ENCODE assay signal across 20 mouse cellular contexts in the genomic region with DNA sequence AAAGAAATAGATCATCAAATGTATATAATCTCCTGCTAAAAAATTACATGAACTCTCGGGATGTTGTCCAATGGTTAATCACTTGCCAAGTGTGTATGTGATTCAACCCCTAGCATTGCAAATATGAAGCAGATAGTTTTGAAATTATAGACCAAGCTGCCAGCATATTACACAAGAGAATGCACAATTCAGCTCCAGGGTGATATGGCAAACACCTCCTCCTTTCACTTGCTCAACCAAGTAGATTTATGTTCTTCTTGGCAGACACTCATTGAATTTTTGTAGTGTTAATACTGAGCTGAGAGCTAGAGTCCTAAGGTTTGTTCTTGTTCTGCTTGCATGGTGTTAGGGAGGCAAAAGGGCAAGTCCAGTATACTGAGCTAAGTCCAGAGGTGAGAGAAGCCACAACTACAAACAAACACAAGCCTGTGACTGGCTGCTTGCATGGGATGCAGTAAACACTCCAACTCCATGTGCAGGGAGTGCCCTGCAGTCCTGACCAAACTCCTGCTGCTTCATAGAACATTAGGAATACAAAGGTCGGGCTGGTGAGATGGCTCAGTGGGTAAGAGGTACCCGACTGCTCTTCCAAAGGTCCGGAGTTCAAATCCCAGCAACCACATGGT. TPM values are rescaled to one million over a fixed set of nuclear protein-coding genes. Genes with fewer than 3 reads are reported as not detected.
DNase-seq lines count a peak whose midpoint lies in the region; ATAC-seq and TF ChIP-seq lines count a peak whose summit lies in the region.
"Had no signal": no experiment of that assay in that cellular context is flagged by ENCODE, and none has a peak within 500 bp of the region (broad histone marks: within the 10 kb centered on the region; RNA-seq: fewer than 3 reads in every experiment).

No protein-coding gene starts in this region.

- no peaks in the 10 kb centered on the region for H3K36me3 ChIP-seq in intestine, embryonic 15.5 days
- no peaks in the 10 kb centered on the region for H3K36me3 ChIP-seq in heart, adult 2 months (ENCODE audit: control insufficient read depth, insufficient read depth, low read length)
- H3K36me3 ChIP-seq: embryonic facial prominence, embryonic 13.5 days; limb, embryonic 13.5 days had no signal

- no peak overlapping the region for H3K9ac ChIP-seq in intestine, embryonic 15.5 days
- H3K9ac ChIP-seq in heart, adult 2 months (ENCODE audit: low read depth, low read length) = no peak overlapping the region
- H3K9ac ChIP-seq: embryonic facial prominence, embryonic 13.5 days; forebrain, embryonic 13.5 days; limb, embryonic 13.5 days had no signal

- no peak for TF ChIP-seq POLR2A in heart, adult 2 months (IDR thresholded peaks at IDR 0.05; ENCODE audit: insufficient read depth, low read depth, low read length)

- no peaks in the 10 kb centered on the region for H3K9me3 ChIP-seq in intestine, embryonic 15.5 days
- H3K9me3 ChIP-seq: embryonic facial prominence, embryonic 13.5 days; forebrain, embryonic 13.5 days; limb, embryonic 13.5 days had no signal

- no peak for TF ChIP-seq CTCF in heart, adult 2 months (IDR thresholded peaks at IDR 0.05)

- intact Hi-C loops in heart, adult 2 months (cut with DNase I) = loop anchor here (5.0 kb wide), 1 partner anchor 72 kb away; no protein-coding TSS in a partner anchor

- no peak overlapping the region for H3K4me3 ChIP-seq in intestine, embryonic 15.5 days (replicated peaks)
- no peak overlapping the region for H3K4me3 ChIP-seq in heart, adult 2 months
- H3K4me3 ChIP-seq: embryonic facial prominence, embryonic 13.5 days; forebrain, embryonic 13.5 days; limb, embryonic 13.5 days; myocyte had no signal

- 72% methylated on average over 4 of the region's 4 CpGs for WGBS in intestine, embryonic 15.5 days
- 74% methylated on average over 4 of the region's 4 CpGs for WGBS in heart, adult 2 months

- no peaks in the 10 kb centered on the region for H3K27me3 ChIP-seq in intestine, embryonic 15.5 days (replicated peaks)
- no peaks in the 10 kb centered on the region for H3K27me3 ChIP-seq in heart, adult 2 months (ENCODE audit: control insufficient read depth, insufficient read depth, low read length)
- H3K27me3 ChIP-seq: embryonic facial prominence, embryonic 13.5 days; forebrain, embryonic 13.5 days; limb, embryonic 13.5 days had no signal

- peak overlapping the region; percentile 15; the same call in 1 of the 2 replicates for H3K27ac ChIP-seq in intestine, embryonic 15.5 days
- no peak overlapping the region for H3K27ac ChIP-seq in heart, adult 2 months
- H3K27ac ChIP-seq: embryonic facial prominence, embryonic 13.5 days; forebrain, embryonic 13.5 days; limb, embryonic 13.5 days had no signal

- TF ChIP-seq EP300 in heart, adult 2 months (IDR thresholded peaks at IDR 0.05; ENCODE audit: insufficient read depth, low read depth, low read length) = no peak

- H3K79me2 ChIP-seq in heart, adult 2 months (replicated peaks; ENCODE audit: control insufficient read depth, insufficient read depth, low read length) = no peaks in the 10 kb centered on the region

- ATAC-seq in intestine, embryonic 15.5 days = no peak; the same call in 1 of the 2 replicates
- no peak; the same call in 1 of the 2 replicates for ATAC-seq in granulocyte monocyte progenitor cell, adult 5-6 weeks (replicated peaks; ENCODE audit: poor library complexity, severe bottlenecking)
- ATAC-seq: forebrain, embryonic 13.5 days had no signal

- H3K4me1 ChIP-seq in intestine, embryonic 15.5 days (replicated peaks) = no peaks in the 10 kb centered on the region
- H3K4me1 ChIP-seq in heart, adult 2 months (ENCODE audit: control insufficient read depth, insufficient read depth, low read length) = no peaks in the 10 kb centered on the region
- H3K4me1 ChIP-seq: forebrain, embryonic 13.5 days had no signal

- no peak overlapping the region for H3K4me2 ChIP-seq in intestine, embryonic 15.5 days (replicated peaks)
- H3K4me2 ChIP-seq: embryonic facial prominence, embryonic 13.5 days; forebrain, embryonic 13.5 days; limb, embryonic 13.5 days; midbrain, embryonic 11.5 days had no signal

- DNase-seq in lung, postnatal 36 days = peak; percentile 15
- no peak for DNase-seq in lung, postnatal 4 days
- DNase-seq in kidney, postnatal 10 days = peak; percentile 56
- DNase-seq in heart, adult 2 months = no peak
- no peak for DNase-seq in cerebellum, adult 11 months
- DNase-seq: cerebellum, adult 11-12 months; heart, postnatal 4 days; layer of hippocampus, postnatal 36 days; lung, postnatal 14 days; right cerebral cortex, adult 18-20 months had no signal

RNA-seq across cellular contexts. Expression of a gene that starts 21.6 kb away (rescaled TPM):
- polyA plus RNA-seq in intestine, embryonic 15.5 days (2015; fragmentation: Nextera tagmentation; extraction: Ambion mirVana) = 0.15 and 0.60 TPM in 2 replicates
- not detected for total RNA-seq in heart, adult 2 months (2021)
- polyA plus RNA-seq in heart, adult 2 months (2012; rRNA removed) = 0.47 TPM in 1 of 2 replicates, not detected in the other
- total RNA-seq in granulocyte monocyte progenitor cell, adult 5-6 weeks (2014; fragmentation: Nextera tagmentation) = not detected in 2 replicates
- total RNA-seq in granulocyte monocyte progenitor cell, adult 5-6 weeks (2017) = not detected in 2 replicates
- total RNA-seq: common myeloid progenitor, adult 5-6 weeks; gastrocnemius, adult 18-20 months; heart, adult 8-10 months; heart, postnatal 4 days had no signal

RNA-seq across cellular contexts. Expression of a gene that starts 21.8 kb away (rescaled TPM):
- 13.1 and 15.7 TPM in 2 replicates for polyA plus RNA-seq in intestine, embryonic 15.5 days (2015; fragmentation: Nextera tagmentation; extraction: Ambion mirVana)
- total RNA-seq in heart, adult 2 months (2021) = 10 to 100 TPM in 1 of 2 experiments, 1 to 10 TPM in 1; 8.8 to 34.9 TPM
- polyA plus RNA-seq in heart, adult 2 months (2012; rRNA removed) = 11.0 TPM in 2 replicates
- total RNA-seq in granulocyte monocyte progenitor cell, adult 5-6 weeks (2014; fragmentation: Nextera tagmentation) = 1.6 and 2.9 TPM in 2 replicates
- total RNA-seq in granulocyte monocyte progenitor cell, adult 5-6 weeks (2017) = 1.7 and 2.8 TPM in 2 replicates

RNA-seq across cellular contexts. Expression of a gene that starts 30.3 kb away (rescaled TPM):
- 145 and 158 TPM in 2 replicates for polyA plus RNA-seq in intestine, embryonic 15.5 days (2015; fragmentation: Nextera tagmentation; extraction: Ambion mirVana)
- total RNA-seq in heart, adult 2 months (2021) = 10 to 100 TPM; 80.7 to 85.1 TPM
- 23.5 and 40.2 TPM in 2 replicates for polyA plus RNA-seq in heart, adult 2 months (2012; rRNA removed)
- 43.8 and 61.5 TPM in 2 replicates for total RNA-seq in granulocyte monocyte progenitor cell, adult 5-6 weeks (2014; fragmentation: Nextera tagmentation)
- 62.1 and 72.0 TPM in 2 replicates for total RNA-seq in granulocyte monocyte progenitor cell, adult 5-6 weeks (2017)

Comparison
In these comparisons a context has a peak if more than half of its experiments do, and no peak if none do; other contexts are left out.
1. DNase-seq: peak in lung, postnatal 36 days (single experiment) and kidney, postnatal 10 days (single experiment); none in lung, postnatal 4 days (0 of 2), heart, adult 2 months (0 of 2) and cerebellum, adult 11 months (single experiment).